Mouse (Mus musculus): ENCODE results near the gene Rln3.
"Not testable (repeated sequence)": the region's sequence is repeated elsewhere in the genome, so short reads cannot be mapped to it uniquely, and the experiment has no call there.

The Rln3 gene

GRCm38 (mm10) chr8:84012499-84013165 lies 32.2 kb downstream of the Rln3 start:
- DNase-seq: no peak

- peak; percentile 44 to 45 for DNase-seq
Measured at GRCm38 (mm10) chr8:84011705-84012498, 32.9 kb downstream of the Rln3 start, which contains the start of gene 2210011C24Rik. TSS of gene 2210011C24Rik (minus strand) at chr8:84012171.

DNA sequence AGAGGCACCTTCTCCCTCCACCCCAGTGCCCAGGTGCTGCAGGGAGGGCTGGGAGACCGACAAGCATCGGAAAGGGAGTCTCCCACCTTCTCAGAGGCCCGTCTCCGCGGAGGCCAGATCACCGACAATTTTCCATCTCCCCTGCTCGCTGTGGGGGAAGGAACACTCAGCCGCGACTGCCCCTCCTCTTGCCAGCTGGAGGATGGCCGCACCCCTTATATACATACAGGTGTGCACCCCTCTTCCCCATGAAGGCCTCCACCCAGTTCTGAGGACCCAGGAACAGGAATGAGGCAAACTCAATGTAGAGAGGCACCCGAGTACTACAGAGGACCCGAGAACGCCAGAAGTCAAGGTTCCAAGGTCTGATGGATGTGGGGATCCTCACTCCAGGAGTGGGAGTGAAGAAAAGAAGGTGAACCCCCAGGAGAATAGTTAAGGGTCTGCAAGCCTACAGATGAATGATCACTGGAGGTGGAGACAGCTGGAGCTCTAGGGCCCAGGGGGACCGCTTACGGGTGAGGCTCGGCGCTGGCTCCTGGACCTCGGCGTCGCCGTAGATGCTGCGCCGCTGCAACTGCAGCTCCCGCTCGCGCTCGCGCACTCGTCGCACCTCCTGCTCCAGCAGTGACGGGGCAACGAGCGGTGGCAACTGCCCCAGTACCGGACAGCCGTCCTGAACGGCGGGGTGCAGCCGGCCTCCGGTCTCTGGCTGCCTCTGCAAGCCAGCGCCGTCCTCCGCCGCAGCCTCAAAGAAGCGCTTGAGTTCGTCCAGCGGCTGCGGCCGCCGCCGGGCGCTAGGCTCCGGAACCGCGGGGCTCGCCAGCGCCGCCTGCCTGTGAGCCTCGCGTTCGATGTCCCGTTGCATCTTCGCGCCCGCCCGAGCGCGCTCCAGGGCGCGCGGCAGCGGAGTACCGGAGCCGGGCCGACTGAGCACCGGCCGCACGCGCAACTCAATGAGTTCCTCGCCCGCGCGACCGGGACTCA lies 33.9 kb downstream of the Rln3 start:
- DNase-seq: peak; percentile 73 to 80

- DNase-seq: peak; percentile 89
Measured at GRCm38 (mm10) chr8:84009876-84010275, 34.9 kb downstream of the Rln3 start.

DNA sequence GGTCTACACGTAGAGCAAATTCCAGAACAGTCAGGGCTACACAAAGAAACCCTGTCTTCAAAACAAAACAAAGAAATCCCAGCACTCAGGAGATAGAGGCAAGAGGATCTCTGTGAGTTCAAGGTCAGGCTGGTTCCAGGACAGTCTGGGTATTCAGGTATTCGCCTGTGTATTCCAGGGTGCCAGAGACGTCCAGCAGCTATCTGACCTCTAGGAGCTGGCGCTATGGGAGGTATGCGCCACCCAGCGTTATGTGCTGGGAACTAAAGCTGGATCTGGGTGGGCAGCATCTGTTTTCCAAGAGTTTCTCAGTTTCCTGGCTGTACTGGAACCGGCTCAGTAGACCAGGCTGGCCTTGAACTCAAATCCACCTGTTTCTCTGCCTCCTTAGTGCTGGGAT lies 36.4 kb downstream of the Rln3 start:
- DNase-seq: no peak

- DNase-seq: not testable (repeated sequence)
Measured at GRCm38 (mm10) chr8:84005502-84005901, 39.3 kb downstream of the Rln3 start.

DNA sequence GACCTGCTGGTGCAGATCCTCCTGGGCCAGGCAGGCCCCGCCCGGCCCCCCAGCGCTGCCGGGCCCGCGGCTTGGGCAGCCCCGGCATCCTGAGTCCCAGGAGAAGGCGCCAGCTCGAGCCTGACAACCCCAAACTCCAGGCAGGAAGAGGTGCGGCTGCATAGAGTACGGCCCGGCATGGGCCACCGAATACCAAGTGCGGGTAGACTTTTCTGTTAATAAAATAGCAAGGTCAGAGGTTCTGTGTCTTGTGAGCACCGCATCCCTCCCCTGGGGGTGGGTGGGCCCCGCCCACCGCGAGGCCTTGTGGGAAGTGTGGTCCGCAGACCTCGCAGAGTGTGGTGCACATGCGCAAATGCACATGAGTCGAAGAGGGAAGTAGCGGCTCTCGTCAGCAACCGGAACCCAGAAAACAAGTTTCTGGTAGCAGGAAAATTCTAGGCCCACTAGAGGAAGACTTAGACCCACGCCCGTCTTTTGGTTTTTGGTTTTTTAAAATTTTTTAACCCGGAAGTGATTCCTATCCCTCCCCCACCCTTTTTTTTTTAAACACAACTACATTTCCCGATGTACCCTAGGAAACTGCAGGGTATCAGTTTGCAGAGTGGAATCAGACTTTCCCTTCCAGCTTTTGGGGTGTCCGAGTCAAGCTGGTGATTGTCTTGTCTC lies 40.1 kb downstream of the Rln3 start:
- DNase-seq: peak; percentile 98

DNA sequence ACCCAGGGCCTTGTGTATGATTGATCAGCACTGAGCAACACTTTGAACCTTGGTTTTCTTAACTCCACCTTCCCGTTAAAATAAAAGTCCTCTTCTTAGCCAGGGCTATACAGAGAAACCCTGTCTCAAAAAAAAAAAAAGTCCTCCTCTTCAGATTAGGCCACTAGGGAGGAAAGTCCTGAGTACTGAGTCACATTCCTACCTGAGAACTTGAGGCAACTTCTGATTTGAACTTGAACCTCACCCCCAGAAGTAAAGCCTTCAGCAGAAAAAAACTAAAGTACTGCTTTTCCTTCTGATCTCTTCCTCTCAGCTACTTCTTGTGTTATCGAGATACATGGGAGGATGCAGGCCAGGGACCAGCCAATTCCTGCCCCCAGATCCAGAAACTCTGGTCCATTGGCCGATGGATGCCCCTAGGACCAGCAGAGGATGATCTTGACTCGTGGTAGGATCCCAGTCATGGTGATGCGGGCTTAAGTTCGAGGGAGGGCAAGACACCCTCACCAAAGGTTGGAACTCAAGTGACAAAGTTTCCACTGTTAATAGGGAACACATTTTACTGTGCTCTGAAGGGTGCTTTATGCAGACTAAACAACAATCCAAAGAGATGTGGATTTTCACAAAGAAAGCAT lies 41.1 kb downstream of the Rln3 start:
- DNase-seq: no peak

- DNase-seq: no peak
Measured at GRCm38 (mm10) chr8:84002957-84003611, 41.7 kb downstream of the Rln3 start.

- DNase-seq: no peak
Measured at GRCm38 (mm10) chr8:84001281-84002000, 43.4 kb downstream of the Rln3 start, which contains the start of gene 1700067K01Rik. TSS of gene 1700067K01Rik (plus strand) at chr8:84001502.

- no peak for DNase-seq
Measured at GRCm38 (mm10) chr8:83999825-84000224, 45.0 kb downstream of the Rln3 start.

GRCm38 (mm10) chr8:83999057-83999705 lies 45.6 kb downstream of the Rln3 start:
- no peak for DNase-seq

DNA sequence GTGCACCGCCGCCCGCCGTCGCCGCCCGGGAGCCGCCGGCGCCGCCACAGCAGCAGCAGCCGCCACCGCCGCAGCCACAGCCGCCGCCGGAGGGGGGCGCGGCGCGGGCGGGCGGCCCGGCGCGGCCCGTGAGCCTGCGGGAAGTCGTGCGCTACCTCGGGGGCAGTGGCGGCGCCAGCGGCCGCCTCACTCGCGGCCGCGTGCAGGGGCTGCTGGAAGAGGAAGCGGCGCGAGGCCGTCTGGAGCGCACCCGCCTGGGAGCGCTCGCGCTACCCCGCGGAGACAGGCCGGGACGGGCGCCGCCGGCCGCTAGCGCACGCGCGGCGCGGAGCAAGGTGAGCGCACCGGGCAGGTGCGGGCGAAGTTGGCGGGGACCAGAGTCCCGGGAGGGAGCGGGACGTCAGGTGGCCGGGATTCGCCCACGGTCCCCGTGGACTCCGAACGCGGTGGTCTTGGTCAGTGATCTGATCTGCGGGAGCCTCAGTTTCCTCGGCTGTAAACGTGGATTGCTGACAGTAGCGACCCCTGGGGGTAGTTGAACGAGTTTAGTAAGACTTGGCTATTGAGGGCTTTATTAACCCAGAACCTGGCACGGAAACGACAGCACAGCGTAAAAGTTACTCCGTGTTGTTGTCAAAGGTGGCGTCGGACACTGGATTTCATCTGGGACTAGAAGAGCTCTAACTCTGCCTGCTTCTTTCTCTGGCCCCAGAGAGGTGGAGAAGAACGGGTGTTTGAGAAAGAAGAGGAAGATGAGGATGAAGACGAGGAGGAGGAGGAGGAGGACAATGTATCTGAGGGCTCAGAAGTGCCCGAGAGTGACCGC lies 46.4 kb downstream of the Rln3 start:
- peak; percentile 76 to 79 for DNase-seq

DNA sequence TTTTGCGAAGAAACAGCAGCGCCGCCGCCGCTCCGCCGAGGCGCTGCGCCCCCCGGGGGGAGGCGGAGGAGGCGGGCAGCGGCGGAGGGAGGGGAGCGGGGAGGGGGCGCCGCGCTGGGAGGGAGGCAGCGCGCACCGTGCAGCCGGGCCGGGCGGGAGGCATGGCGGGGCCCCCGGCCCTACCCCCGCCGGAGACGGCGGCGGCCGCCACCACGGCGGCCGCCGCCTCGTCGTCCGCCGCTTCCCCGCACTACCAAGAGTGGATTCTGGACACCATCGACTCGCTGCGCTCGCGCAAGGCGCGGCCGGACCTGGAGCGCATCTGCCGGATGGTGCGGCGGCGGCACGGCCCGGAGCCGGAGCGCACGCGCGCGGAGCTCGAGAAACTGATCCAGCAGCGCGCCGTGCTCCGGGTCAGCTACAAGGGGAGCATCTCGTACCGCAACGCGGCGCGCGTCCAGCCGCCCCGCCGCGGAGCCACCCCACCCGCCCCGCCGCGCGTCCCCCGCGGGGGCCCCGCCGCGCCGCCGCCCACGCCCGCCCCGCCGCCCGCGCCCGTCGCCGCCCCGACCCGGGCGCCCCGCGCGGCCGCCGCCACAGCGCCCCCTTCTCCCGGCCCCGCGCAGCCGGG lies 47.2 kb downstream of the Rln3 start, which contains the start of gene Samd1:
TSS of gene Samd1 (plus strand) at position 162 of the 631 bp plus-strand sequence.
- peak; percentile 56 to 59 for DNase-seq

DNA sequence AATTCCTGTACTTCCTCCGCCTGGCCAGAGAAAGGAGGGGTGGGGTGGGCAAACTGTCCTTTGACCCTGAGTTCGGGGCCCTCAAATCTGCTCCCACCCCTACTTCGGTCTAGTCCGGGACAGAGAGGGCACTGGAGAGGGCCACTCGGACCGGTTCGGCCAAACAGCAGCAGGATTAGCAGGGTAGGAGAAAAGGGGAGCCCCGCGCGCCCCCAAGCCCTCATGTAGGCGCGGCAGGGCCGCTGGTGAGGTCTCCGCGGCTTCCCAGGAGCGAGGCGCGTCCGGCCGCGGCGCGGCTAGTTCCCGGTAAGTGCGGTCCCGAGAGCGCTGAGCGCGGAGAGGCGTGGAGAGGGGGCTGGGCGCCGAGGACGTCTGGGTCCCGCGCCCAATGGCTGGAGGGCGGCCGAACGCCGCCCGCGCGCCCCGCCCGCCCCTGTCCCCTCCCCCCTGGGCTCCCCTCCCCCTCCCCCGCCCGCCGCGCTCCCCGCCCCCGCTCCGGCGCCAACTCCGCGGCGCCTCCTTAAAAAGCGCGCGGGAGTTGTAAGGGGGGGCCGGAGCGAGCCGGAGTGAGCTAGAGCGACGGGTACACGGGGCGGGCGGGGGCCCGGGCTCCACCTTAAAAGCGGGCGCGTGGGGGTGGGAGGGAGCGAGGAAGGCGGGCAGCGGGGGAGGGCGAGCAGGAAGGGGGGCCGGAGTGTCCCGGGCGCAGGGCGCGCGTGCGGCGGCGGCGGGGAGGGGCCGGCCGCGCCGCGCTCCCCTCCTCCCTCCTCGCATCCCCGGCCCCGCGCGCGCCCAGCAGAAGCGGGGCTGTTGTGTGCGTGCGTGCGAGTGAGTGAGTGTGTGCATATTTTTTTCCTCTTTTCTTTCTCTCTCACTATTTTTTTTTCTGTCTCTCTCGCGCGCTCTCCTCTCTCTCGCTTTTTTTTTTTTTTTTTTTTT lies 48.0 kb downstream of the Rln3 start:
- DNase-seq: peak; percentile 70 to 72

DNA sequence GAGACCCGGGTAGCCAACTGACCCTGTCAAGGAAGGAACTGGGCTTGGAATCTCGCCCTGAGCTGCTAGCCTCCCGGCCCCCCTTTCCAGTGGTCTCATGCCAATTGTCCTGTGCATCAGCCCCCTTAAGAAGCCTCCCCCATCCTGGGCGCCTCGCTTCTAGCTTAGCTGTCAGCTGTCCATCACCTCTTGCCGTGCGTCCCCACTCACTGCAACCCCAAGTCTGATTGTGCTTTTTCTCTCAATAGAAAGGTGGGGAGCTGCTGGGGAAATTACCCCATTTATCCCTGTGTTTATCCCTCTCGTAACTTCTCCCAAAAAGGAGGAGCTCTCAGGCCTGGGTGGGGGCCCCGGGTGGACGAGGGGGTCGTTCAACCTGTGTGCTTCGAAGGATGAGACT lies 48.8 kb downstream of the Rln3 start:
- no peak for DNase-seq

GRCm38 (mm10) chr8:83994030-83994429 lies 50.8 kb downstream of the Rln3 start:
- no peak for DNase-seq

All from B cell, adult 2 months (primary cell).